14 mouse cellular contexts compared by ENCODE assay signal in the genomic region with DNA sequence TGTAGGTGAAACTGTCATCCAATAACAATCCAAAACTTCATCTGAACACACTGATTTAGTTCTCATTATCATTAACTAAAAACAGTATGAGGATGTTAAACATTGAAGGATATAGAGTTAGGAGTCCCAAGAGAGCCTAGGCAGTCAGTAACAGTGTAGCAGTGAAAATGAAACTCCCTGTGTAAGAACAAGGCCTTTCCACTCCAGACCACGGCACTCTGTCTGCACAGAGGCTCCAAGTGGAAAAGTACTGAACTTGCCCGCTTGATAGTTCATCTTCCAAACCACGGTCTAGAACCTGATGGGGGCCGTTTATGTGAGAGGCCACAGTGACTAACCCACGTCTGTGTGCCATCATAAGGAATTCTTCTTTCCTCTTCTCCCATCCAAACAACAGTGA.
DNase-seq lines count a peak whose midpoint lies in the region; ATAC-seq and TF ChIP-seq lines count a peak whose summit lies in the region.
"Had no signal": no experiment of that assay in that cellular context is flagged by ENCODE, and none has a peak within 500 bp of the region (broad histone marks: within the 10 kb centered on the region; RNA-seq: fewer than 3 reads in every experiment).

No protein-coding gene starts in this region.

- WGBS in kidney, adult 2 months, result 26% methylated on average over 5 of the region's 5 CpGs
- 60% methylated on average over 5 of the region's 5 CpGs for WGBS in heart, embryonic 16.5 days

- no peaks in the 10 kb centered on the region for H3K36me3 ChIP-seq in kidney, adult 2 months (ENCODE audit: control insufficient read depth, insufficient read depth, low read length)
- no peaks in the 10 kb centered on the region for H3K36me3 ChIP-seq in heart, embryonic 16.5 days (ENCODE audit: control insufficient read depth, insufficient read depth)
- H3K36me3 ChIP-seq: G1E; hindbrain, embryonic 13.5 days; neural tube, embryonic 15.5 days had no signal

- intact Hi-C loops in gastrocnemius, postnatal 36 days (cut with DNase I), result no loop called here

- H3K9ac ChIP-seq in heart, embryonic 16.5 days (ENCODE audit: low read length), result peak overlapping the region; percentile 30; the same call in 1 of the 2 replicates
- H3K9ac ChIP-seq: hindbrain, embryonic 13.5 days; neural tube, embryonic 15.5 days had no signal

- peak overlapping the region; percentile 95 for H3K27ac ChIP-seq in kidney, adult 2 months (ENCODE audit: insufficient read depth, low read depth, low read length)
- H3K27ac ChIP-seq in heart, embryonic 16.5 days (ENCODE audit: low read length), result peak overlapping the region; percentile 79
- H3K27ac ChIP-seq: hindbrain, embryonic 13.5 days; macrophage; neural tube, embryonic 15.5 days had no signal

- ATAC-seq in heart, embryonic 16.5 days (replicated peaks; ENCODE audit: extremely low read depth, insufficient read depth, low FRiP score), result no peak

- TF ChIP-seq POLR2A in kidney, adult 2 months (IDR thresholded peaks at IDR 0.05; ENCODE audit: low read depth, low read length), result no peak

- H3K4me1 ChIP-seq in kidney, adult 2 months (ENCODE audit: control insufficient read depth, insufficient read depth, low read length), result peaks cover 6% of the 10 kb centered on the region; the same call in 1 of the 2 replicates
- peaks cover 23% of the 10 kb centered on the region for H3K4me1 ChIP-seq in heart, embryonic 16.5 days (ENCODE audit: control insufficient read depth, insufficient read depth, low read length)
- H3K4me1 ChIP-seq: hindbrain, embryonic 13.5 days; neural tube, embryonic 15.5 days had no signal

- peak overlapping the region; percentile 36 for H3K4me2 ChIP-seq in heart, embryonic 16.5 days (ENCODE audit: low read depth, low read length)
- H3K4me2 ChIP-seq: hindbrain, embryonic 13.5 days; neural tube, embryonic 15.5 days had no signal

- no peaks in the 10 kb centered on the region for H3K27me3 ChIP-seq in kidney, adult 2 months (replicated peaks; ENCODE audit: control insufficient read depth, insufficient read depth, low read length)
- H3K27me3 ChIP-seq in heart, embryonic 16.5 days (ENCODE audit: control insufficient read depth, insufficient read depth, low read length), result no peaks in the 10 kb centered on the region
- H3K27me3 ChIP-seq: hindbrain, embryonic 13.5 days; neural tube, embryonic 15.5 days had no signal

- TF ChIP-seq CTCF in kidney, adult 2 months (conservative IDR thresholded peaks at IDR 0.05; ENCODE audit: insufficient read depth, insufficient read length, low read depth, low read length), result no peak

- DNase-seq in adrenal gland, adult 2 months, result peak; percentile 49
- DNase-seq in adrenal gland, adult 18-20 months (ENCODE audit: low spot score in 2 of 2), result no peak
- peak; percentile 60 for DNase-seq in kidney, adult 2 months
- DNase-seq in kidney, postnatal 4 days, result no peak
- peak; percentile 30 to 48 for DNase-seq in kidney, postnatal 36 days
- no peak for DNase-seq in gastrocnemius, postnatal 36 days
- DNase-seq in cerebellum, postnatal 4 days (ENCODE audit: low spot score in 2 of 2), result no peak
- DNase-seq: liver; thymus, postnatal 25 days had no signal

- no peak overlapping the region for H3K4me3 ChIP-seq in kidney, adult 2 months (ENCODE audit: insufficient read depth, low read depth, low read length)
- H3K4me3 ChIP-seq in heart, embryonic 16.5 days (ENCODE audit: low read length), result no peak overlapping the region
- H3K4me3 ChIP-seq: hindbrain, embryonic 13.5 days; neural tube, embryonic 15.5 days had no signal

- H3K9me3 ChIP-seq in heart, embryonic 16.5 days (replicated peaks; ENCODE audit: control insufficient read depth, low read length), result 0 out of 2 replicates have a peak, but pooled peaks cover 2% of the 10 kb centered on the region
- H3K9me3 ChIP-seq: G1E; hindbrain, embryonic 13.5 days; neural tube, embryonic 15.5 days had no signal

Comparison
In these comparisons a context has a peak if more than half of its experiments do, and no peak if none do; other contexts are left out.
1. DNase-seq: peak in adrenal gland, adult 2 months (single experiment), kidney, adult 2 months (single experiment) and kidney, postnatal 36 days (2 of 2); none in adrenal gland, adult 18-20 months (0 of 2), kidney, postnatal 4 days (0 of 2), gastrocnemius, postnatal 36 days (0 of 2) and cerebellum, postnatal 4 days (0 of 2).